In the genomic region with DNA sequence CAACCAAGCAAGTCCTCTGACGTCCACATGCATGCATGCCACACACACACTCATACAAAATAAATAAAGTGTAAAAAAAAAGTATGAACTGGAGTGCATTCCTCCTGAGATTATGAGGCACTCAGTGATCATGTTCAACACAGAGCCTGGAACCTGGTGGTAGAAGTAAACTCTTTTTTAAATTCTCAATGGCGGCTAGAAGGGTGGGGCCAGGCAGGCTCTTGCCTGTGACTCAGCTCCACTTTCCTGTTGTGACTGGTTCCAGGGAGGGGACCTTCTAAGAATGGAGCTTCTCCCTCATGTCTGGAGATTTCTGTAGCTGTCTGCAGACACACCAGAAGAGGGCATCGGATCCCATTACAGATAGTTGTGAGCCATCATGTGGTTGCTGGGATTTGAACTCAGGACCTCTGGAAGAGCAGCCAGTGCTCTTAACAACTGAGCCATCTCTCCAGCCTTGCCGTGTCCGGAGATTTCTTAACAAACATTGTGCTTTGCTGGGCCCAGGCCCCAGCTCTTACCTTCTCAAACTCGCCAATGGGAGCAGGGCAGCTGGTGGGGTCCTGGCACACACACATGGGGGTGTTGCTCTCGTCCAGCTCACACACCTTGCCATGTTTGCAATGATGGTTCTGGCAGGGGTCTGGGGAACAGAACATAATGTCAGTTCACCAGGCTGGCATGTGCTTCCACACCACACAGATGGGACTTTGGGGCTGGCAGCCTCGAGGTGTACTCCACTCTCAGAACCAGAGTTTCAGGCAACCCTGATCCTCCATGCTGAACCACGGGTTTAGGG, we compare ENCODE assay signal across 10 mouse cellular contexts. TPM values are rescaled to one million over a fixed set of nuclear protein-coding genes. Genes with fewer than 3 reads are reported as not detected.
A peak's percentile ranks its signal among the peaks of the same experiment; 100 is the strongest.
DNase-seq lines count a peak whose midpoint lies in the region; ATAC-seq and TF ChIP-seq lines count a peak whose summit lies in the region.
"Had no signal": no experiment of that assay in that cellular context is flagged by ENCODE, and none has a peak within 500 bp of the region (broad histone marks: within the 10 kb centered on the region; RNA-seq: fewer than 3 reads in every experiment).

No protein-coding gene starts in this region.

- no peaks in the 10 kb centered on the region for H3K4me1 ChIP-seq in heart, embryonic 16.5 days (ENCODE audit: control insufficient read depth, insufficient read depth, low read length)
- H3K4me1 ChIP-seq in neural tube, embryonic 13.5 days (replicated peaks): no peaks in the 10 kb centered on the region
- no peaks in the 10 kb centered on the region for H3K4me1 ChIP-seq in neural tube, embryonic 15.5 days
- H3K4me1 ChIP-seq in intestine, postnatal 0 days (replicated peaks; ENCODE audit: control insufficient read depth, insufficient read depth, low read length): no peaks in the 10 kb centered on the region
- H3K4me1 ChIP-seq in stomach, postnatal 0 days (replicated peaks; ENCODE audit: control insufficient read depth, insufficient read depth): no peaks in the 10 kb centered on the region
- H3K4me1 ChIP-seq: hindbrain, embryonic 15.5 days; limb, embryonic 15.5 days had no signal

- no peaks in the 10 kb centered on the region for H3K27me3 ChIP-seq in heart, embryonic 16.5 days (ENCODE audit: control insufficient read depth, insufficient read depth, low read length)
- no peaks in the 10 kb centered on the region for H3K27me3 ChIP-seq in neural tube, embryonic 13.5 days
- no peaks in the 10 kb centered on the region for H3K27me3 ChIP-seq in neural tube, embryonic 15.5 days (replicated peaks)
- H3K27me3 ChIP-seq in intestine, postnatal 0 days (replicated peaks; ENCODE audit: control insufficient read depth, insufficient read depth, low read length): no peaks in the 10 kb centered on the region
- H3K27me3 ChIP-seq in stomach, postnatal 0 days (ENCODE audit: control insufficient read depth, insufficient read depth, low read length): no peaks in the 10 kb centered on the region
- H3K27me3 ChIP-seq: hindbrain, embryonic 15.5 days; limb, embryonic 15.5 days had no signal

- H3K36me3 ChIP-seq in heart, embryonic 16.5 days (ENCODE audit: control insufficient read depth, insufficient read depth): peaks cover 89% of the 10 kb centered on the region
- H3K36me3 ChIP-seq in neural tube, embryonic 13.5 days: peaks cover 46% of the 10 kb centered on the region
- peaks cover 9% of the 10 kb centered on the region for H3K36me3 ChIP-seq in neural tube, embryonic 15.5 days
- H3K36me3 ChIP-seq in intestine, postnatal 0 days (ENCODE audit: control insufficient read depth, insufficient read depth): peaks cover 67% of the 10 kb centered on the region
- peaks cover 53% of the 10 kb centered on the region for H3K36me3 ChIP-seq in stomach, postnatal 0 days (ENCODE audit: control insufficient read depth, insufficient read depth, low read length)
- H3K36me3 ChIP-seq: hindbrain, embryonic 15.5 days had no signal

- 79% methylated on average over 9 of the region's 9 CpGs for WGBS in heart, embryonic 16.5 days
- 86% methylated on average over 9 of the region's 9 CpGs for WGBS in neural tube, embryonic 13.5 days
- 90% methylated on average over 9 of the region's 9 CpGs for WGBS in neural tube, embryonic 15.5 days
- WGBS in intestine, postnatal 0 days: 83% methylated on average over 9 of the region's 9 CpGs
- 70% methylated on average over 9 of the region's 9 CpGs for WGBS in stomach, postnatal 0 days

- peak overlapping the region; percentile 83 for H3K27ac ChIP-seq in heart, embryonic 16.5 days (ENCODE audit: low read length)
- peak overlapping the region; percentile 59 for H3K27ac ChIP-seq in neural tube, embryonic 13.5 days (replicated peaks)
- no peak overlapping the region for H3K27ac ChIP-seq in neural tube, embryonic 15.5 days (replicated peaks)
- H3K27ac ChIP-seq in intestine, postnatal 0 days (ENCODE audit: low read depth, low read length): 0 out of 2 replicates have a peak overlapping the region, but pooled peaks have one; percentile 46
- H3K27ac ChIP-seq in stomach, postnatal 0 days (replicated peaks): peak overlapping the region; percentile 63
- H3K27ac ChIP-seq: hindbrain, embryonic 15.5 days had no signal

- H3K9me3 ChIP-seq in heart, embryonic 16.5 days (replicated peaks; ENCODE audit: control insufficient read depth, low read length): no peaks in the 10 kb centered on the region
- no peaks in the 10 kb centered on the region for H3K9me3 ChIP-seq in neural tube, embryonic 13.5 days
- H3K9me3 ChIP-seq in neural tube, embryonic 15.5 days (replicated peaks): no peaks in the 10 kb centered on the region
- no peaks in the 10 kb centered on the region for H3K9me3 ChIP-seq in intestine, postnatal 0 days (ENCODE audit: control insufficient read depth)
- no peaks in the 10 kb centered on the region for H3K9me3 ChIP-seq in stomach, postnatal 0 days (ENCODE audit: control insufficient read depth, low read length)
- H3K9me3 ChIP-seq: hindbrain, embryonic 15.5 days; limb, embryonic 15.5 days had no signal

- 0 out of 2 replicates have a peak, but pooled peaks have one; percentile 12 for TF ChIP-seq CTCF in intestine, postnatal 0 days (IDR thresholded peaks at IDR 0.05; ENCODE audit: low read depth)
- TF ChIP-seq CTCF in stomach, postnatal 0 days (IDR thresholded peaks at IDR 0.05; ENCODE audit: low read depth): peak; percentile 44

- no peak for DNase-seq in heart, postnatal 4 days
- no peak for DNase-seq in stomach, postnatal 0 days (ENCODE audit: low spot score)
- DNase-seq in left cerebral cortex, postnatal 10 days (ENCODE audit: extremely low spot score in 1 of 2, low spot score in 2 of 2): no peak

- no peak overlapping the region for H3K4me3 ChIP-seq in heart, embryonic 16.5 days (ENCODE audit: low read length)
- no peak overlapping the region for H3K4me3 ChIP-seq in neural tube, embryonic 13.5 days
- H3K4me3 ChIP-seq in neural tube, embryonic 15.5 days (replicated peaks): no peak overlapping the region
- H3K4me3 ChIP-seq in intestine, postnatal 0 days (ENCODE audit: low read depth, low read length): no peak overlapping the region
- H3K4me3 ChIP-seq in stomach, postnatal 0 days (ENCODE audit: low read depth, low read length): no peak overlapping the region
- H3K4me3 ChIP-seq: hindbrain, embryonic 15.5 days; limb, embryonic 15.5 days had no signal

- H3K4me2 ChIP-seq in heart, embryonic 16.5 days (ENCODE audit: low read depth, low read length): no peak overlapping the region
- no peak overlapping the region for H3K4me2 ChIP-seq in neural tube, embryonic 13.5 days
- no peak overlapping the region for H3K4me2 ChIP-seq in neural tube, embryonic 15.5 days
- no peak overlapping the region for H3K4me2 ChIP-seq in intestine, postnatal 0 days (replicated peaks; ENCODE audit: low read depth)
- no peak overlapping the region for H3K4me2 ChIP-seq in stomach, postnatal 0 days (replicated peaks; ENCODE audit: low read depth)
- H3K4me2 ChIP-seq: hindbrain, embryonic 15.5 days; limb, embryonic 15.5 days had no signal

- no peak overlapping the region for H3K9ac ChIP-seq in heart, embryonic 16.5 days (ENCODE audit: low read length)
- no peak overlapping the region for H3K9ac ChIP-seq in neural tube, embryonic 13.5 days
- no peak overlapping the region for H3K9ac ChIP-seq in neural tube, embryonic 15.5 days (replicated peaks)
- no peak overlapping the region for H3K9ac ChIP-seq in intestine, postnatal 0 days (ENCODE audit: low read depth, low read length)
- no peak overlapping the region for H3K9ac ChIP-seq in stomach, postnatal 0 days (ENCODE audit: low read length)
- H3K9ac ChIP-seq: hindbrain, embryonic 15.5 days; limb, embryonic 15.5 days had no signal

- TF ChIP-seq EP300 in stomach, postnatal 0 days (optimal IDR thresholded peaks at IDR 0.05): no peak

- intact Hi-C loops in left cerebral cortex, postnatal 10 days (cut with DNase I): no loop called here

- ATAC-seq in heart, embryonic 16.5 days (replicated peaks; ENCODE audit: extremely low read depth, insufficient read depth, low FRiP score): no peak
- ATAC-seq in neural tube, embryonic 13.5 days (ENCODE audit: low read depth): no peak
- no peak for ATAC-seq in neural tube, embryonic 15.5 days (ENCODE audit: low FRiP score)
- no peak for ATAC-seq in intestine, postnatal 0 days
- ATAC-seq in stomach, postnatal 0 days (ENCODE audit: low FRiP score, low TSS enrichment): peak; percentile 72
- ATAC-seq in megakaryocyte-erythroid progenitor cell, adult 5-6 weeks (replicated peaks; ENCODE audit: low FRiP score, low TSS enrichment, poor library complexity, severe bottlenecking): no peak

RNA-seq across cellular contexts. Expression of a gene that starts 18.1 kb away (rescaled TPM):
- polyA plus RNA-seq in heart, embryonic 16.5 days (2015; fragmentation: Nextera tagmentation; extraction: Ambion mirVana): 1,876 and 1,966 TPM in 2 replicates
- total RNA-seq in heart, postnatal 4 days (2021): 1,000 to 10,000 TPM; 1,405 to 1,430 TPM
- polyA plus RNA-seq in neural tube, embryonic 13.5 days (2015; fragmentation: Nextera tagmentation; extraction: Ambion mirVana): 730 and 747 TPM in 2 replicates
- 747 and 833 TPM in 2 replicates for polyA plus RNA-seq in neural tube, embryonic 15.5 days (2015; fragmentation: Nextera tagmentation; extraction: Ambion mirVana)
- 931 and 943 TPM in 2 replicates for polyA plus RNA-seq in intestine, postnatal 0 days (2015; fragmentation: Nextera tagmentation; extraction: Ambion mirVana)
- 1,616 and 1,849 TPM in 2 replicates for polyA plus RNA-seq in stomach, postnatal 0 days (2015; fragmentation: Nextera tagmentation; extraction: Ambion mirVana)
- total RNA-seq in left cerebral cortex, postnatal 10 days (2021): 100 to 1,000 TPM; 309 to 333 TPM
- not detected in 2 replicates for total RNA-seq in megakaryocyte-erythroid progenitor cell, adult 5-6 weeks (2014; fragmentation: Nextera tagmentation)
- not detected in 2 replicates for total RNA-seq in megakaryocyte-erythroid progenitor cell, adult 5-6 weeks (2017)

RNA-seq across cellular contexts. Expression of a gene that starts 56.2 kb away (rescaled TPM):
- 213 and 263 TPM in 2 replicates for polyA plus RNA-seq in heart, embryonic 16.5 days (2015; fragmentation: Nextera tagmentation; extraction: Ambion mirVana)
- total RNA-seq in heart, postnatal 4 days (2021): 100 to 1,000 TPM; 146 to 150 TPM
- 281 and 343 TPM in 2 replicates for polyA plus RNA-seq in neural tube, embryonic 13.5 days (2015; fragmentation: Nextera tagmentation; extraction: Ambion mirVana)
- polyA plus RNA-seq in neural tube, embryonic 15.5 days (2015; fragmentation: Nextera tagmentation; extraction: Ambion mirVana): 303 and 338 TPM in 2 replicates
- 637 and 641 TPM in 2 replicates for polyA plus RNA-seq in intestine, postnatal 0 days (2015; fragmentation: Nextera tagmentation; extraction: Ambion mirVana)
- polyA plus RNA-seq in stomach, postnatal 0 days (2015; fragmentation: Nextera tagmentation; extraction: Ambion mirVana): 508 and 530 TPM in 2 replicates
- 100 to 1,000 TPM; 145 TPM for total RNA-seq in left cerebral cortex, postnatal 10 days (2021)
- total RNA-seq in megakaryocyte-erythroid progenitor cell, adult 5-6 weeks (2014; fragmentation: Nextera tagmentation): 212 and 229 TPM in 2 replicates
- 42.7 and 68.1 TPM in 2 replicates for total RNA-seq in megakaryocyte-erythroid progenitor cell, adult 5-6 weeks (2017)
